Mouse (Mus musculus): ENCODE measurements around the gene Tmem199.

The Tmem199 gene

GRCm38 (mm10) chr11:78528714-78529113 is 16.7 kb upstream of the Tmem199 start:
- DNase-seq (ENCODE audit: low read depth, low spot score): no peak

GRCm38 (mm10) chr11:78524838-78525237 is 12.9 kb upstream of the Tmem199 start:
- no peak for DNase-seq (ENCODE audit: low read depth, low spot score)

GRCm38 (mm10) chr11:78523241-78523955 is 11.4 kb upstream of the Tmem199 start:
- DNase-seq (ENCODE audit: low read depth, low spot score): peak; percentile 55

GRCm38 (mm10) chr11:78522481-78522997 is 10.6 kb upstream of the Tmem199 start:
- peak; percentile 63 for DNase-seq (ENCODE audit: low read depth, low spot score)

GRCm38 (mm10) chr11:78521880-78522279 is 9.9 kb upstream of the Tmem199 start:
- DNase-seq (ENCODE audit: low read depth, low spot score): no peak

GRCm38 (mm10) chr11:78518931-78519330 is 7.0 kb upstream of the Tmem199 start:
- DNase-seq (ENCODE audit: low read depth, low spot score): peak; percentile 51

- peak; percentile 70 for DNase-seq (ENCODE audit: low read depth, low spot score)
Observed at GRCm38 (mm10) chr11:78515549-78516325, 3.8 kb upstream of the Tmem199 start.

GRCm38 (mm10) chr11:78513106-78513790 is 1.3 kb upstream of the Tmem199 start:
- peak; percentile 59 for DNase-seq (ENCODE audit: low read depth, low spot score)

GRCm38 (mm10) chr11:78509148-78509547 is 2.8 kb downstream of the Tmem199 start:
- DNase-seq (ENCODE audit: low read depth, low spot score): peak; percentile 51

- no peak for DNase-seq (ENCODE audit: low read depth, low spot score)
Observed at GRCm38 (mm10) chr11:78505430-78505829, 6.5 kb downstream of the Tmem199 start.

- DNase-seq (ENCODE audit: low read depth, low spot score): no peak
Observed at GRCm38 (mm10) chr11:78502909-78503650, 8.9 kb downstream of the Tmem199 start, which contains the start of gene Sebox. TSS of gene Sebox (plus strand) at chr11:78503447.

- DNase-seq (ENCODE audit: low read depth, low spot score): peak; percentile 28
Observed at GRCm38 (mm10) chr11:78501529-78501928, 10.4 kb downstream of the Tmem199 start.

- no peak for DNase-seq (ENCODE audit: low read depth, low spot score)
Observed at GRCm38 (mm10) chr11:78500623-78501202, 11.3 kb downstream of the Tmem199 start.

- DNase-seq (ENCODE audit: low read depth, low spot score): no peak
Observed at GRCm38 (mm10) chr11:78499543-78499942, 12.4 kb downstream of the Tmem199 start.

- DNase-seq (ENCODE audit: low read depth, low spot score): no peak
Observed at GRCm38 (mm10) chr11:78499004-78499403, 13.0 kb downstream of the Tmem199 start, which contains the start of gene Vtn. TSS of gene Vtn (plus strand) at chr11:78499091.

GRCm38 (mm10) chr11:78497544-78498522 is 14.1 kb downstream of the Tmem199 start, which contains the start of gene Sarm1:
TSS of gene Sarm1 (minus strand) at chr11:78497754.
- peak; percentile 97 for DNase-seq (ENCODE audit: low read depth, low spot score)

GRCm38 (mm10) chr11:78497071-78497541 is 14.9 kb downstream of the Tmem199 start:
- DNase-seq (ENCODE audit: low read depth, low spot score): no peak

- peak; percentile 77 for DNase-seq (ENCODE audit: low read depth, low spot score)
Observed at GRCm38 (mm10) chr11:78495904-78496303, 16.1 kb downstream of the Tmem199 start.

GRCm38 (mm10) chr11:78490781-78491241 is 21.2 kb downstream of the Tmem199 start:
- DNase-seq (ENCODE audit: low read depth, low spot score): peak; percentile 81

Data from R1 (cell line).